Mouse (Mus musculus) kidney, postnatal 0 days (tissue): Measurements from ENCODE around the gene Pin1. TPM values are rescaled to one million over a fixed set of nuclear protein-coding genes. Genes with fewer than 3 reads are reported as not detected.

Source experiments
- ATAC-seq: fragments of 200-750 bp; cut with Nextera tagmentation; replicated peaks from 2 replicates; pipeline ENCODE4 v1.8.0; 2017; ENCODE audit warnings: low read depth, moderate number of reproducible peaks, moderate TSS enrichment, moderate library complexity; ENCODE audit not compliant: low FRiP score
- DNase-seq: peaks from one replicate; pipeline ENCODE4 v3.0.0-alpha.2; 2016; ENCODE audit warnings: low spot score
- H3K27ac ChIP-seq: fragments of 300-500 bp; sonication (generic); 2 replicates; pipeline ENCODE4 v1.5.1; 2014; ENCODE audit warnings: mild to moderate bottlenecking
- H3K27me3 ChIP-seq: fragments of 300-500 bp; sonication (generic); 2 replicates; pipeline ENCODE4 v1.6.1; 2014; ENCODE audit warnings: low read length, mixed read lengths; ENCODE audit not compliant: insufficient read depth
- H3K36me3 ChIP-seq: fragments of 300-500 bp; sonication (generic); 2 replicates; pipeline ENCODE4 v1.6.1; 2014; ENCODE audit warnings: low read length, mixed read lengths; ENCODE audit not compliant: insufficient read depth
- H3K4me1 ChIP-seq: fragments of 300-500 bp; sonication (generic); replicated peaks from 2 replicates; pipeline ENCODE4 v1.6.1; 2014; ENCODE audit warnings: antibody characterized with exemption, low read length, mixed read lengths; ENCODE audit not compliant: insufficient read depth
- H3K4me2 ChIP-seq: fragments of 300-500 bp; sonication (generic); 2 replicates; pipeline ENCODE4 v1.6.1; 2014; ENCODE audit warnings: mild to moderate bottlenecking, low read length, moderate library complexity, mixed read lengths
- H3K4me3 ChIP-seq: fragments of 300-500 bp; sonication (generic); replicated peaks from 2 replicates; pipeline ENCODE4 v1.5.1; 2014; ENCODE audit warnings: low read depth, low read length
- H3K9ac ChIP-seq: fragments of 300-500 bp; sonication (generic); 2 replicates; pipeline ENCODE4 v1.6.1; 2014; ENCODE audit warnings: low read depth, low read length
- H3K9me3 ChIP-seq: fragments of 300-500 bp; sonication (generic); replicated peaks from 2 replicates; pipeline ENCODE4 v1.6.1; 2016; ENCODE audit warnings: low read length, inconsistent platforms, mixed read lengths
- CTCF ChIP-seq: IDR thresholded peaks from 2 replicates; pipeline ENCODE4 v1.5.1; 2016; ENCODE audit warnings: antibody characterized with exemption, low read depth, mild to moderate bottlenecking, moderate library complexity
- WGBS: fragments of 180-500 bp; shearing (Covaris S2); extraction: QIAGEN DNeasy Blood & Tissue Kit; methylation state at CpG from one replicate; pipeline ENCODE4 v1.1.7; 2014; 5-methylcytosine and 5-hydroxymethylcytosine counted together
- polyA plus RNA-seq: library from polyadenylated mRNA; unstranded; fragments of >200 nt; fragmentation: Nextera tagmentation; extraction: Ambion mirVana; gene quantifications from 2 replicates; pipeline ENCODE4 v1.2.1, GENCODE M21; 2015

Gene Pin1
- polyA plus RNA-seq, 1 experiment from 2014 or later, result 44.1 TPM

DNA sequence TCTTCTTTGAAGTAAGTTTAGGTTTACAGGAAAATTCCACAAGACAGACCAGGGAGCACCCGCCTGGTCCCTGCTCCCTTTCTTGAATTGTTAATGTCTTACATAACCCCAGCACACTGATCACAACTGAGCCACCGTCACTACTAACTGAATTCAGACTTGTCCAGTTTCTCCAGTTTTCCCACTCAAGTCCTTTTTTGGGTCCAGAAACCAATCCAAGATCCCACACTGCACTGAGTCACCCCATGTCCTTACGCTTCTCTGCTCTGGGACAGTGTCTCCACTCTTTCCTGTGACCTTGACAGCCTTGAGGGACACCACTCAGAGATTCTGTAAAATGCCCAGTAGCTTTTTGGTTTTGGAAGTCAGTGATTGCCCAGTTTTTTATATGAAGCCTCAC is 41.0 kb downstream of the Pin1 start:
- Histone ChIP-seq H3K4me1 (no peaks in the 10 kb centered on the region), H3K27me3 (no peaks in the 10 kb centered on the region), H3K4me2 (no peak overlapping the region), H3K9ac (no peak overlapping the region), H3K27ac (no peak overlapping the region), H3K9me3 (no peaks in the 10 kb centered on the region), H3K36me3 (no peaks in the 10 kb centered on the region), H3K4me3 (no peak overlapping the region)
- ATAC-seq (no peak), DNase-seq (no peak)
- WGBS, result 90% methylated on average over 3 of the region's 3 CpGs
- TF ChIP-seq CTCF, result no peak

DNA sequence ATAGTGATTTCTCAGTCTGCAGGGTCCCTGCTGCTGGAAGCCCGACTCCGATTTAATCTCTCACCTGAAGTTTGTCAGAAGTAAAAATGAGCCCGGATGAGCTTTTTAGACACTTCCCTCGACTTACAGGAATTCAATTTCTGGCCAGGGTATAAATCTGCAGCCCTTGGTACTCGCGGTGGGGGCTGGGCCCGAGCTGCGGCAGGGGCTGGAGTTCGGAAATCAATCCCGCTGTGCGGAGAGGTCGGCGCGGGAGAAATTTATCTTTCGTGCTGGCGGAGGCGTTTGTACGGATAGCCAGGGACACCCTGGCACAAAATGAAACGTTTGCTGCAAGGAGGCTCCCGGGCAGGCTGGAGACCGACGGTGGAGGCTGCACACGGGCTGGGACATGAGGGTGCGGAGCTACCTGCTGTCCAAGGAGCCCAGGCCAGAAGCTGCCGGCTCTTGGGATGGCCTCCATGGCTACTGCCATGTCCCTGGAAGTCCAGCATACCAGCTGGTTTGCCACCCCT is 42.9 kb downstream of the Pin1 start:
- DNase-seq (peak; percentile 5), ATAC-seq (no peak)
- no peaks in the 10 kb centered on the region for H3K27me3 ChIP-seq
- H3K9me3 ChIP-seq, result no peaks in the 10 kb centered on the region
- WGBS, result 5% methylated on average over 25 of the region's 25 CpGs
- no peaks in the 10 kb centered on the region for H3K36me3 ChIP-seq
- H3K9ac ChIP-seq, result peak overlapping the region; percentile 50; the same call in 1 of the 2 replicates
- peak overlapping the region; percentile 32 for H3K4me3 ChIP-seq
- H3K27ac ChIP-seq, result no peak overlapping the region
- H3K4me2 ChIP-seq, result peak overlapping the region; percentile 75
- no peaks in the 10 kb centered on the region for H3K4me1 ChIP-seq
- no peak for TF ChIP-seq CTCF

DNA sequence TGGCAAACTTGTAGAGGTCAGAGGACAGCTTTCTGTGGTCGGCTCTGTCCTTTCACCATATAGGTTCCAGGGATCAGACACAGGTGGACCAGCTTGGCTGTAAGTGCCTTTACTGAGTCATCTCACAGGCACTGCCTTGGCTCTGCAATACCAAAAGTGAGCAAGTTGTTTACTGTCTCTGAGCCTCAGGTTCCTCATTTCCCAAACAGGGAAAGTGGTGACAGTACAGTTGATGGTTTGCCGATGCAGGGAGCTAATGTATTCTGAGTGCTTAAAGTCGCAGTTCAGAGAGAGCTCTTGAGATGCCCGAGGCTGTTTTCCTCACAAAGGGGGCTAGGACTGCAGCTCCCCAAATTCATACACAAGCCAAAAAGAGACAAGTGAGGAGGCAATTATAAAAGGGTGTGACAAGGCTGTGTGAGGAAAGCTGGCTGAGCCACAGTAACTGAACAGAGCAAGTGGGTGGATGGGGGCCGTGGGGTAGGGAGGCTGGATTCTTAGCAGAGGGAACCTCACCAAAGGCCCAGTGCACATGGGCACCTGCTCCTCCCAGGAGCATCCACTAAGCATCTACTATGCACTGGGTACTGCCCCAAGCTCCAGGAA is 44.3 kb downstream of the Pin1 start:
- H3K36me3 ChIP-seq, result no peaks in the 10 kb centered on the region
- no peak for DNase-seq
- H3K27me3 ChIP-seq, result no peaks in the 10 kb centered on the region
- no peak overlapping the region for H3K9ac ChIP-seq
- no peak overlapping the region for H3K4me2 ChIP-seq
- no peak overlapping the region for H3K4me3 ChIP-seq
- H3K27ac ChIP-seq, result no peak overlapping the region
- no peak for TF ChIP-seq CTCF
- no peaks in the 10 kb centered on the region for H3K9me3 ChIP-seq
- ATAC-seq, result no peak
- no peaks in the 10 kb centered on the region for H3K4me1 ChIP-seq
- WGBS, result 77% methylated on average over 5 of the region's 5 CpGs

DNA sequence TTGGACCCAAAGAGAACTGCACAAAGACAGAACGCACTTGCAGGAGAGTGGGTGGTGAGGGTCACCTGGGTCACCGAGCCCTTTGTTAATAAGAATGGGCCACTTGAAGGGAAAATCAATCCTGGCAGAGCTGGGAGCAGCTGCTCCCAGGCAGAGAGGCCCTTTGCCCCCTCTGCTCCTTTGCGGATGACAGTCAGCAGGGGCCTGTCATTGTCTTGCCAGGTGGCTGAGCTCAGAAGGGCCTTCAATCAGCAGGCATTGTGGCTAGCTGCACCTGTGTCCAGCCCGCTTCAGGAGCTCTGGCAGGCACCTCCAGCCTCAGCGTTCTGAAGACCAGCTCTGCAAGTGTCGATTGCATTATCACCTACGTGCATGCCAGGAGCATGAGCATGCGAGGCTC is 45.6 kb downstream of the Pin1 start:
- no peak for TF ChIP-seq CTCF
- Histone ChIP-seq H3K9ac (no peak overlapping the region), H3K36me3 (no peaks in the 10 kb centered on the region), H3K27ac (no peak overlapping the region), H3K4me2 (no peak overlapping the region), H3K4me1 (no peaks in the 10 kb centered on the region), H3K27me3 (no peaks in the 10 kb centered on the region), H3K4me3 (no peak overlapping the region), H3K9me3 (no peaks in the 10 kb centered on the region)
- 37% methylated on average over 8 of the region's 8 CpGs for WGBS
- DNase-seq (no peak), ATAC-seq (no peak)

DNA sequence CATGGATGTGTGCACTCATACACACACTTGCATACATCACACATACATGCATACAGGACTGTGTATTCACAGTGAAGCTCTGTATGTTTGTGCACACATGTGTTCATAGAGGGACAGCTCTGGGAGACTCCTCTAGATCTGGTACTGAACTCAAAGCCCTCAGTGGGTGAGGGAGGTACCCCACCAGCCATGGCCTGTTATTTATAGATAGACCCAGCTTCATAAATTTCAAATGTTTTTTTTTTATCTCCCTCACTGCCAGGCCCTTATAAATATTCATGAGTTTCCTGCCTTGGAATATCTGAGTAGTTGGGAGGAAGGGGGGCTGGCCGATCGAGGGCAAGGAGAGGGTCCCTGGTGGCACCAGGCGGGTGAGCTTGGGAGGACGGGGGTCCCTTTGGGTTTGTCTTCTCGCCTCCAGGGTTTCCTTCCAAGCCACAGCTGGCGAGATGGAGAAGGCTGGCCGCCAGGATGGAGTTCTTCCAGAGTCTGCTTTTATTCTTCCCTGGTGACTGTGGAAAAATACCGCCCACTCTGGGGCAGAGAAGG is 52.0 kb downstream of the Pin1 start:
- no peak overlapping the region for H3K4me3 ChIP-seq
- no peak for ATAC-seq
- no peak overlapping the region for H3K27ac ChIP-seq
- no peak overlapping the region for H3K9ac ChIP-seq
- no peak for TF ChIP-seq CTCF
- 52% methylated on average over 8 of the region's 8 CpGs for WGBS
- no peaks in the 10 kb centered on the region for H3K36me3 ChIP-seq
- H3K4me2 ChIP-seq, result no peak overlapping the region
- no peaks in the 10 kb centered on the region for H3K4me1 ChIP-seq
- H3K27me3 ChIP-seq, result no peaks in the 10 kb centered on the region
- DNase-seq, result no peak
- no peaks in the 10 kb centered on the region for H3K9me3 ChIP-seq

DNA sequence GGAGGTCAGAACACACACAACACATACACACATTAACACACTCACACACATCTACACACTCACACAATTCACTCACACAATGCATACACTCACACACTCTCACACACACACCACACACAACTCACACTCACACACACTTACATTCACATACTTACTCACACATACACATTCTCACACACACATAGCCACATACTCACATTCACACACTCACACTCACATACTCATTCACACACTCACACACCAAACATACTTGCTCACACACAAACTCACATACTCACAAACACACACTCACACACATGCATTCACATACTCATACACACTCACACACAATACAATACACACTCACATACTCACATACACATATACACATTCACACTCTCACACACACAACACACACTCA is 53.5 kb downstream of the Pin1 start:
- Histone ChIP-seq H3K9me3 (no peaks in the 10 kb centered on the region), H3K4me3 (no peak overlapping the region), H3K27me3 (no peaks in the 10 kb centered on the region), H3K27ac (no peak overlapping the region), H3K9ac (no peak overlapping the region), H3K4me1 (no peaks in the 10 kb centered on the region), H3K4me2 (no peak overlapping the region), H3K36me3 (no peaks in the 10 kb centered on the region)
- no peak for TF ChIP-seq CTCF
- no peak for ATAC-seq
- no peak for DNase-seq

DNA sequence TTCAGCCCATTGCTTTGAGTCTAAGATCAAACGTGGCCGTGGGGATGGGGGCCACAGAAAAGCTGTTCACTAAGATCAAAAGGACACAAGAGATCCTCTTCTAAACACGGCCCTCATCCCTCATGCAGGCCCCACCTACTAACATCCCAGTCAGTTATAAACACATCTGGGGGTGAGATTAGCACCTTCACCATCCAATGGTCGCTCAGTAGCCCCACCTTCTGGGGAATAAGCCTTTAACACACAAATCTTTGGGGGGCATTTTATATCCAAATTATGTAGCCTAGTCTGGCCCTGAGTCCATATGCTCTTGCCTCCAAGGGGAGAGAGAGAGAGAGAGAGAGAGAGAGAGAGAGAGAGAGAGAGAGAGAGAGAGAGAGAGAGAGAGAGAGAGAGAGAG is 54.1 kb downstream of the Pin1 start:
- no peak for ATAC-seq

More for the DNA sequence above, 54.1 kb downstream of the Pin1 start:
- Histone ChIP-seq H3K4me3 (no peak overlapping the region), H3K27ac (no peak overlapping the region), H3K27me3 (no peaks in the 10 kb centered on the region), H3K4me2 (no peak overlapping the region), H3K4me1 (no peaks in the 10 kb centered on the region), H3K36me3 (no peaks in the 10 kb centered on the region), H3K9me3 (no peaks in the 10 kb centered on the region), H3K9ac (no peak overlapping the region)
- TF ChIP-seq CTCF, result no peak
- WGBS, result 23% methylated on average over 4 of the region's 4 CpGs
- DNase-seq, result no peak
